Mouse (Mus musculus): Measurements from ENCODE around the gene Szrd1.
"Not testable (repeated sequence)": the region's sequence is repeated elsewhere in the genome, so short reads cannot be mapped to it uniquely, and the experiment has no call there.

The Szrd1 gene

GRCm38 (mm10) chr4:141147112-141148008 is 7.8 kb upstream of the Szrd1 start, which contains the start of gene Fbxo42:
TSS of gene Fbxo42 (plus strand) at chr4:141147913.
- DNase-seq (ENCODE audit: low spot score), result peak; percentile 92

GRCm38 (mm10) chr4:141146491-141147033 is 7.0 kb upstream of the Szrd1 start:
- no peak for DNase-seq (ENCODE audit: low spot score)

- not testable (repeated sequence) for DNase-seq (ENCODE audit: low spot score)
These were observed 5.5 kb upstream of the Szrd1 start for GRCm38 (mm10) chr4:141145124-141145523.

GRCm38 (mm10) chr4:141142285-141142811 is 2.8 kb upstream of the Szrd1 start:
- DNase-seq (ENCODE audit: low spot score), result peak; percentile 68

GRCm38 (mm10) chr4:141140967-141141366 is 1.4 kb upstream of the Szrd1 start:
- no peak for DNase-seq (ENCODE audit: low spot score)

- DNase-seq (ENCODE audit: low spot score), result not testable (repeated sequence)
These were observed 779 bp upstream of the Szrd1 start for GRCm38 (mm10) chr4:141140354-141140753.

- DNase-seq (ENCODE audit: low spot score), result no peak
These were observed 1.0 kb downstream of the Szrd1 start for GRCm38 (mm10) chr4:141138425-141139115.

- DNase-seq (ENCODE audit: low spot score), result not testable (repeated sequence)
These were observed 1.8 kb downstream of the Szrd1 start for GRCm38 (mm10) chr4:141137740-141138139.

GRCm38 (mm10) chr4:141136126-141136525 is 3.4 kb downstream of the Szrd1 start:
- DNase-seq (ENCODE audit: low spot score), result no peak

GRCm38 (mm10) chr4:141134751-141135530 is 4.6 kb downstream of the Szrd1 start:
- no peak for DNase-seq (ENCODE audit: low spot score)

GRCm38 (mm10) chr4:141134031-141134441 is 5.5 kb downstream of the Szrd1 start:
- DNase-seq (ENCODE audit: low spot score), result no peak

GRCm38 (mm10) chr4:141133227-141133626 is 6.3 kb downstream of the Szrd1 start:
- DNase-seq (ENCODE audit: low spot score), result no peak

GRCm38 (mm10) chr4:141132191-141132590 is 7.4 kb downstream of the Szrd1 start:
- no peak for DNase-seq (ENCODE audit: low spot score)

- DNase-seq (ENCODE audit: low spot score), result no peak
These were observed 8.0 kb downstream of the Szrd1 start for GRCm38 (mm10) chr4:141131531-141132061.

- DNase-seq (ENCODE audit: low spot score), result no peak
These were observed 8.8 kb downstream of the Szrd1 start for GRCm38 (mm10) chr4:141130704-141131342.

- no peak for DNase-seq (ENCODE audit: low spot score)
These were observed 10.3 kb downstream of the Szrd1 start for GRCm38 (mm10) chr4:141129190-141129710.

- no peak for DNase-seq (ENCODE audit: low spot score)
These were observed 16.5 kb downstream of the Szrd1 start for GRCm38 (mm10) chr4:141123065-141123464.

- DNase-seq (ENCODE audit: low spot score), result no peak
These were observed 16.9 kb downstream of the Szrd1 start for GRCm38 (mm10) chr4:141122663-141123062.

- no peak for DNase-seq (ENCODE audit: low spot score)
These were observed 18.9 kb downstream of the Szrd1 start for GRCm38 (mm10) chr4:141120700-141121099.

- DNase-seq (ENCODE audit: low spot score), result no peak
These were observed 20.9 kb downstream of the Szrd1 start for GRCm38 (mm10) chr4:141118691-141119090.

GRCm38 (mm10) chr4:141115398-141115797 is 24.2 kb downstream of the Szrd1 start:
- no peak for DNase-seq (ENCODE audit: low spot score)
